Mouse (Mus musculus): ENCODE results near the gene Epha1. TPM values are rescaled to one million over a fixed set of nuclear protein-coding genes. Genes with fewer than 3 reads are reported as not detected.

Gene Epha1
- polyA plus RNA-seq, 1 experiment from 2014 or later, result 0.25 TPM

- peak; percentile 90 for ATAC-seq
Measured at GRCm38 (mm10) chr6:42324482-42325267, 48.4 kb downstream of the Epha1 start, which contains the start of gene Fam131b. Fam131b (minus strand) TSS chr6:42324643.

GRCm38 (mm10) chr6:42324067-42324481 is 49.0 kb downstream of the Epha1 start:
- peak overlapping the region; percentile 67 for H3K4me2 ChIP-seq (ENCODE audit: low read length)
- ATAC-seq, result peak; percentile 67
- peaks cover 14% of the 10 kb centered on the region for H3K4me1 ChIP-seq (ENCODE audit: control insufficient read depth, insufficient read depth, low read depth, low read length)
- peak overlapping the region; percentile 90 for H3K9ac ChIP-seq (ENCODE audit: low read depth, low read length)
- peak overlapping the region; percentile 90 for H3K27ac ChIP-seq (ENCODE audit: low read depth, low read length)
- no peaks in the 10 kb centered on the region; the same call in 1 of the 2 replicates for H3K36me3 ChIP-seq (ENCODE audit: control insufficient read depth, insufficient read depth, low read length)
- no peaks in the 10 kb centered on the region for H3K9me3 ChIP-seq (ENCODE audit: control insufficient read depth, low read length)
- peak overlapping the region; percentile 75 for H3K4me3 ChIP-seq (ENCODE audit: low read length)
- WGBS, result 0% methylated on average over 28 of the region's 32 CpGs
- no peaks in the 10 kb centered on the region for H3K27me3 ChIP-seq (replicated peaks; ENCODE audit: control insufficient read depth, insufficient read depth, low read length)

More at GRCm38 (mm10) chr6:42324482-42325267, 48.4 kb downstream of the Epha1 start, which contains the start of gene Fam131b:
- Histone ChIP-seq H3K27me3 (replicated peaks; ENCODE audit: control insufficient read depth, insufficient read depth, low read length) (no peaks in the 10 kb centered on the region), H3K36me3 (ENCODE audit: control insufficient read depth, insufficient read depth, low read length) (no peaks in the 10 kb centered on the region), H3K4me2 (ENCODE audit: low read length) (peak within 1 kb of the TSS; percentile 67), H3K27ac (ENCODE audit: low read depth, low read length) (peak within 1 kb of the TSS; percentile 90), H3K4me3 (ENCODE audit: low read length) (peak within 1 kb of the TSS; percentile 75), H3K9me3 (ENCODE audit: control insufficient read depth, low read length) (no peaks in the 10 kb centered on the region), H3K4me1 (ENCODE audit: control insufficient read depth, insufficient read depth, low read depth, low read length) (peaks cover 14% of the 10 kb centered on the region), H3K9ac (ENCODE audit: low read depth, low read length) (peak within 1 kb of the TSS; percentile 90)
- WGBS, result under 1% methylated on average over 33 of the region's 68 CpGs

- peak overlapping the region; percentile 90 for H3K9ac ChIP-seq (ENCODE audit: low read depth, low read length)
- peak overlapping the region; percentile 90 for H3K27ac ChIP-seq (ENCODE audit: low read depth, low read length)
- peak overlapping the region; percentile 75 for H3K4me3 ChIP-seq (ENCODE audit: low read length)
- H3K4me1 ChIP-seq (ENCODE audit: control insufficient read depth, insufficient read depth, low read depth, low read length), result peaks cover 14% of the 10 kb centered on the region
- H3K36me3 ChIP-seq (ENCODE audit: control insufficient read depth, insufficient read depth, low read length), result peaks cover 3% of the 10 kb centered on the region
- peak; percentile 46 for ATAC-seq
- peak overlapping the region; percentile 67 for H3K4me2 ChIP-seq (ENCODE audit: low read length)
- no peaks in the 10 kb centered on the region for H3K27me3 ChIP-seq (replicated peaks; ENCODE audit: control insufficient read depth, insufficient read depth, low read length)
- H3K9me3 ChIP-seq (ENCODE audit: control insufficient read depth, low read length), result no peaks in the 10 kb centered on the region
- WGBS, result under 1% methylated on average over 24 of the region's 28 CpGs
Measured at GRCm38 (mm10) chr6:42323371-42324066, 49.5 kb downstream of the Epha1 start.

GRCm38 (mm10) chr6:42318293-42318692 is 54.8 kb downstream of the Epha1 start:
- H3K27me3 ChIP-seq (replicated peaks; ENCODE audit: control insufficient read depth, insufficient read depth, low read length), result no peaks in the 10 kb centered on the region
- ATAC-seq, result no peak
- H3K9me3 ChIP-seq (ENCODE audit: control insufficient read depth, low read length), result no peaks in the 10 kb centered on the region
- no peak overlapping the region for H3K4me2 ChIP-seq (ENCODE audit: low read length)
- peaks cover 11% of the 10 kb centered on the region for H3K4me1 ChIP-seq (ENCODE audit: control insufficient read depth, insufficient read depth, low read depth, low read length)
- no peak overlapping the region for H3K27ac ChIP-seq (ENCODE audit: low read depth, low read length)
- H3K4me3 ChIP-seq (ENCODE audit: low read length), result no peak overlapping the region
- 91% methylated on average over 4 of the region's 4 CpGs for whole genome bisulfite sequencing
- H3K36me3 ChIP-seq (ENCODE audit: control insufficient read depth, insufficient read depth, low read length), result peaks cover 8% of the 10 kb centered on the region
- H3K9ac ChIP-seq (ENCODE audit: low read depth, low read length), result no peak overlapping the region

GRCm38 (mm10) chr6:42310427-42311053 is 62.5 kb downstream of the Epha1 start:
- H3K4me1 ChIP-seq (ENCODE audit: control insufficient read depth, insufficient read depth, low read depth, low read length), result no peaks in the 10 kb centered on the region
- no peak for ATAC-seq
- H3K27me3 ChIP-seq (replicated peaks; ENCODE audit: control insufficient read depth, insufficient read depth, low read length), result no peaks in the 10 kb centered on the region
- H3K9ac ChIP-seq (ENCODE audit: low read depth, low read length), result no peak overlapping the region
- H3K36me3 ChIP-seq (ENCODE audit: control insufficient read depth, insufficient read depth, low read length), result peaks cover 12% of the 10 kb centered on the region
- H3K9me3 ChIP-seq (ENCODE audit: control insufficient read depth, low read length), result no peaks in the 10 kb centered on the region
- H3K27ac ChIP-seq (ENCODE audit: low read depth, low read length), result no peak overlapping the region
- H3K4me2 ChIP-seq (ENCODE audit: low read length), result no peak overlapping the region
- WGBS, result 91% methylated on average over 2 of the region's 2 CpGs
- H3K4me3 ChIP-seq (ENCODE audit: low read length), result no peak overlapping the region

- Histone ChIP-seq H3K9me3 (ENCODE audit: control insufficient read depth, low read length) (no peaks in the 10 kb centered on the region), H3K4me1 (ENCODE audit: control insufficient read depth, insufficient read depth, low read depth, low read length) (no peaks in the 10 kb centered on the region), H3K4me2 (ENCODE audit: low read length) (no peak overlapping the region), H3K4me3 (ENCODE audit: low read length) (no peak overlapping the region), H3K27me3 (replicated peaks; ENCODE audit: control insufficient read depth, insufficient read depth, low read length) (no peaks in the 10 kb centered on the region), H3K9ac (ENCODE audit: low read depth, low read length) (no peak overlapping the region), H3K27ac (ENCODE audit: low read depth, low read length) (no peak overlapping the region), H3K36me3 (ENCODE audit: control insufficient read depth, insufficient read depth, low read length) (peaks cover 12% of the 10 kb centered on the region)
- 47% methylated on average over 8 of the region's 8 CpGs for WGBS
- ATAC-seq, result no peak
Measured at GRCm38 (mm10) chr6:42309816-42310378, 63.2 kb downstream of the Epha1 start.

Other genes with a start within 250 kb of the Epha1 start
- not detected in 2 replicates for gene Tas2r139, start 232.3 kb downstream of the Epha1 start, polyA plus RNA-seq (2015; fragmentation: Nextera tagmentation; extraction: Ambion mirVana)
- not detected in 2 replicates for gene Tas2r144, start 157.9 kb downstream of the Epha1 start, polyA plus RNA-seq (2015; fragmentation: Nextera tagmentation; extraction: Ambion mirVana)
- gene Gstk1, start 127.3 kb downstream of the Epha1 start, polyA plus RNA-seq (2015; fragmentation: Nextera tagmentation; extraction: Ambion mirVana), result 14.2 and 15.0 TPM in 2 replicates
- 0.14 TPM in 2 replicates for gene Tmem139, start 111.3 kb downstream of the Epha1 start, polyA plus RNA-seq (2015; fragmentation: Nextera tagmentation; extraction: Ambion mirVana)
- 28.2 and 31.8 TPM in 2 replicates for gene Casp2, start 108.3 kb downstream of the Epha1 start, polyA plus RNA-seq (2015; fragmentation: Nextera tagmentation; extraction: Ambion mirVana)
- 0.99 and 1.2 TPM in 2 replicates for gene Clcn1, start 86.6 kb downstream of the Epha1 start, polyA plus RNA-seq (2015; fragmentation: Nextera tagmentation; extraction: Ambion mirVana)
- 7.2 and 7.3 TPM in 2 replicates for gene Fam131b, start 48.6 kb downstream of the Epha1 start, polyA plus RNA-seq (2015; fragmentation: Nextera tagmentation; extraction: Ambion mirVana)
- 52.4 and 69.7 TPM in 2 replicates for gene Zyx, start 23.6 kb downstream of the Epha1 start, polyA plus RNA-seq (2015; fragmentation: Nextera tagmentation; extraction: Ambion mirVana)
- gene Tas2r143, start 27.0 kb upstream of the Epha1 start, polyA plus RNA-seq (2015; fragmentation: Nextera tagmentation; extraction: Ambion mirVana), result not detected in 2 replicates
- not detected in 2 replicates for gene Tas2r135, start 32.2 kb upstream of the Epha1 start, polyA plus RNA-seq (2015; fragmentation: Nextera tagmentation; extraction: Ambion mirVana)
- gene Tas2r126, start 61.3 kb upstream of the Epha1 start, polyA plus RNA-seq (2015; fragmentation: Nextera tagmentation; extraction: Ambion mirVana), result not detected in 2 replicates
- not detected in 2 replicates for gene Olfr458, start 91.9 kb upstream of the Epha1 start, polyA plus RNA-seq (2015; fragmentation: Nextera tagmentation; extraction: Ambion mirVana)
- gene Olfr457, start 103.1 kb upstream of the Epha1 start, polyA plus RNA-seq (2015; fragmentation: Nextera tagmentation; extraction: Ambion mirVana), result 0.12 TPM in 1 of 2 replicates, not detected in the other
- not detected in 2 replicates for gene Olfr456, start 113.9 kb upstream of the Epha1 start, polyA plus RNA-seq (2015; fragmentation: Nextera tagmentation; extraction: Ambion mirVana)
- gene Olfr455, start 174.3 kb upstream of the Epha1 start, polyA plus RNA-seq (2015; fragmentation: Nextera tagmentation; extraction: Ambion mirVana), result not detected in 2 replicates
- gene Tcaf3, start 224.4 kb upstream of the Epha1 start, polyA plus RNA-seq (2015; fragmentation: Nextera tagmentation; extraction: Ambion mirVana), result not detected in 2 replicates

All from hindbrain, embryonic 16.5 days (tissue).